Mouse (Mus musculus) lung, adult 18-20 months (tissue): Measurements from ENCODE around the gene Agmat.

Experiments used
- DNase-seq, 2 experiments: peaks; one replicate each; pipeline ENCODE4 v3.0.0; 2022; ENCODE audit warnings: mixed read lengths in 2 of 2

The Agmat gene

GRCm38 (mm10) chr4:141746578-141747346, at the start of gene Agmat:
TSS of gene Agmat (plus strand) at chr4:141746672.
- no peak for DNase-seq

GRCm38 (mm10) chr4:141704625-141705024, 41.8 kb upstream of the Agmat start:
- DNase-seq, result no peak

GRCm38 (mm10) chr4:141705331-141705730, 41.1 kb upstream of the Agmat start:
- no peak for DNase-seq

- no peak for DNase-seq
Observed at GRCm38 (mm10) chr4:141708005-141708404, 38.5 kb upstream of the Agmat start.

GRCm38 (mm10) chr4:141708971-141709370, 37.5 kb upstream of the Agmat start:
- DNase-seq, result no peak

- DNase-seq, result no peak
Observed at GRCm38 (mm10) chr4:141711250-141711649, 35.2 kb upstream of the Agmat start.

- DNase-seq, result no peak
Observed at GRCm38 (mm10) chr4:141713598-141714142, 32.8 kb upstream of the Agmat start.

GRCm38 (mm10) chr4:141715027-141715426, 31.4 kb upstream of the Agmat start:
- DNase-seq, result no peak

GRCm38 (mm10) chr4:141717633-141718032, 28.8 kb upstream of the Agmat start:
- no peak for DNase-seq

GRCm38 (mm10) chr4:141719304-141719703, 27.2 kb upstream of the Agmat start:
- no peak for DNase-seq

GRCm38 (mm10) chr4:141720761-141721523, 25.5 kb upstream of the Agmat start:
- DNase-seq, result no peak

GRCm38 (mm10) chr4:141721961-141722360, 24.5 kb upstream of the Agmat start:
- DNase-seq, result peak in 1 of 2 experiments; percentile 58

- peak; percentile 89 to 93 for DNase-seq
Observed at GRCm38 (mm10) chr4:141722731-141723672, 23.5 kb upstream of the Agmat start, which contains the start of gene Ddi2. TSS of gene Ddi2 (minus strand) at chr4:141723419.

GRCm38 (mm10) chr4:141723673-141724068, 22.8 kb upstream of the Agmat start:
- no peak for DNase-seq

- DNase-seq, result no peak
Observed at GRCm38 (mm10) chr4:141724594-141724993, 21.9 kb upstream of the Agmat start.

- DNase-seq, result no peak
Observed at GRCm38 (mm10) chr4:141725277-141725676, 21.2 kb upstream of the Agmat start.

GRCm38 (mm10) chr4:141725738-141726137, 20.7 kb upstream of the Agmat start:
- DNase-seq, result peak; percentile 53 to 54

GRCm38 (mm10) chr4:141729266-141729665, 17.2 kb upstream of the Agmat start:
- no peak for DNase-seq

GRCm38 (mm10) chr4:141730401-141730800, 16.1 kb upstream of the Agmat start:
- no peak for DNase-seq

- DNase-seq, result no peak
Observed at GRCm38 (mm10) chr4:141731766-141732165, 14.7 kb upstream of the Agmat start.

- DNase-seq, result peak; percentile 91 to 94
Observed at GRCm38 (mm10) chr4:141734446-141735205, 11.8 kb upstream of the Agmat start.

GRCm38 (mm10) chr4:141735206-141735560, 11.3 kb upstream of the Agmat start:
- DNase-seq, result no peak
